Mouse (Mus musculus) MEL (cell line): ENCODE measurements around the gene Oas3. TPM values are rescaled to one million over a fixed set of nuclear protein-coding genes. Genes with fewer than 3 reads are reported as not detected.

ENCODE experiments used
- DNase-seq: peaks from one replicate; pipeline ENCODE4 v3.0.0; 2011; ENCODE audit warnings: low read depth, low spot score
- H3K27ac ChIP-seq: 2 replicates; pipeline ENCODE4 v1.5.1; 2012; ENCODE audit warnings: low read depth, mild to moderate bottlenecking, control low read depth, low read length, moderate library complexity; ENCODE audit not compliant: control insufficient read depth
- H3K27me3 ChIP-seq, 2 experiments: fragments of 150-350 bp in 1 of 2; sonication (generic) in 1 of 2; 2 replicates each; pipeline ENCODE4 v1.6.1; 2012; ENCODE audit warnings: low read length in 2 of 2, mild to moderate bottlenecking in 2 of 2, improper control_type of control experiment in 1 of 2, moderate library complexity in 1 of 2; ENCODE audit not compliant: insufficient read depth in 2 of 2, control insufficient read depth in 1 of 2
- H3K36me3 ChIP-seq, 2 experiments: 2 replicates each; pipeline ENCODE4 v1.6.1; 2012 to 2014; ENCODE audit warnings: low read length in 2 of 2, improper control_type of control experiment in 1 of 2, inconsistent platforms in 1 of 2, mild to moderate bottlenecking in 1 of 2; ENCODE audit not compliant: insufficient read depth in 2 of 2, control insufficient read depth in 1 of 2
- H3K4me1 ChIP-seq, 2 experiments: fragments of 150-350 bp in 1 of 2; sonication (generic) in 1 of 2; 2 replicates each; pipeline ENCODE4 v1.6.1; 2012; ENCODE audit warnings: low read length in 2 of 2, improper control_type of control experiment in 1 of 2, mild to moderate bottlenecking in 1 of 2; ENCODE audit not compliant: insufficient read depth in 2 of 2, control insufficient read depth in 1 of 2
- H3K4me3 ChIP-seq, 2 experiments: fragments of 150-350 bp in 1 of 2; sonication (generic) in 1 of 2; 2 replicates each; pipeline ENCODE4 v1.5.1; 2012; ENCODE audit warnings: low read depth in 2 of 2, low read length in 2 of 2, mild to moderate bottlenecking in 2 of 2, moderate library complexity in 2 of 2, control low read depth in 1 of 2, improper control_type of control experiment in 1 of 2; ENCODE audit not compliant: control insufficient read depth in 1 of 2, insufficient read depth in 1 of 2
- H3K79me2 ChIP-seq: 2 replicates; pipeline ENCODE4 v1.6.1; 2012; ENCODE audit warnings: mild to moderate bottlenecking, low read length, moderate library complexity; ENCODE audit not compliant: control insufficient read depth, poor library complexity, insufficient read depth
- H3K9ac ChIP-seq: 2 replicates; pipeline ENCODE4 v1.6.1; 2012; ENCODE audit warnings: low read depth, mild to moderate bottlenecking, control low read depth, low read length, moderate library complexity; ENCODE audit not compliant: control insufficient read depth, poor library complexity, severe bottlenecking
- H3K9me3 ChIP-seq: fragments of 150-350 bp; sonication (generic); replicated peaks from 2 replicates; pipeline ENCODE4 v1.6.1; 2012; ENCODE audit warnings: mild to moderate bottlenecking, low read length, improper control_type of control experiment, moderate library complexity; ENCODE audit not compliant: insufficient read depth
- EP300 ChIP-seq, 2 experiments: IDR thresholded peaks; 2 replicates each; pipeline ENCODE4 v1.6.1; 2011; ENCODE audit warnings: improper control_type of control experiment in 2 of 2, low read length in 2 of 2, low read depth in 1 of 2, mild to moderate bottlenecking in 1 of 2
- ETS1 ChIP-seq: IDR thresholded peaks from 2 replicates; pipeline ENCODE4 v1.6.1; 2012; ENCODE audit warnings: low read depth, mild to moderate bottlenecking, inconsistent platforms, low read length, improper control_type of control experiment, moderate library complexity
- GABPA ChIP-seq: IDR thresholded peaks from 2 replicates; pipeline ENCODE4 v1.6.1; 2012; ENCODE audit warnings: low read depth, mild to moderate bottlenecking, inconsistent platforms, low read length, improper control_type of control experiment, moderate library complexity
- HCFC1 ChIP-seq: IDR thresholded peaks from 2 replicates; pipeline ENCODE4 v1.6.1; 2012; ENCODE audit warnings: low read depth, mild to moderate bottlenecking, inconsistent platforms, low read length, improper control_type of control experiment, moderate library complexity
- JUND ChIP-seq: IDR thresholded peaks from 2 replicates; pipeline ENCODE4 v1.6.1; 2011; ENCODE audit warnings: low read depth, mild to moderate bottlenecking, improper control_type of control experiment, low read length
- KAT2A ChIP-seq: conservative IDR thresholded peaks from 2 replicates; pipeline ENCODE4 v1.6.1; 2012; ENCODE audit warnings: low read depth, low read length, improper control_type of control experiment, inconsistent platforms
- MAFK ChIP-seq: IDR thresholded peaks from 2 replicates; pipeline ENCODE4 v1.6.1; 2011; ENCODE audit warnings: low read depth, mild to moderate bottlenecking, low read length, improper control_type of control experiment, borderline replicate concordance
- MAX ChIP-seq: IDR thresholded peaks from 2 replicates; pipeline ENCODE4 v1.6.1; 2011; ENCODE audit warnings: low read length, improper control_type of control experiment
- MAZ ChIP-seq: IDR thresholded peaks from 2 replicates; pipeline ENCODE4 v1.6.1; 2012; ENCODE audit warnings: low read depth, mild to moderate bottlenecking, inconsistent platforms, low read length, improper control_type of control experiment
- MXI1 ChIP-seq: IDR thresholded peaks from 2 replicates; pipeline ENCODE4 v1.6.1; 2011; ENCODE audit warnings: mild to moderate bottlenecking, low read depth, low read length, improper control_type of control experiment
- MYB ChIP-seq: IDR thresholded peaks from 2 replicates; pipeline ENCODE4 v1.6.1; 2011; ENCODE audit warnings: mild to moderate bottlenecking, low read depth, low read length, improper control_type of control experiment
- NELFE ChIP-seq: IDR thresholded peaks from 2 replicates; pipeline ENCODE4 v1.6.1; 2011; ENCODE audit warnings: low read depth, low read length, improper control_type of control experiment
- NRF1 ChIP-seq: IDR thresholded peaks from 2 replicates; pipeline ENCODE4 v1.6.1; 2014; ENCODE audit warnings: low read depth, mild to moderate bottlenecking, inconsistent platforms, low read length, improper control_type of control experiment, moderate library complexity; ENCODE audit not compliant: poor library complexity, insufficient read depth, severe bottlenecking
- POLR2A ChIP-seq, 2 experiments: IDR thresholded peaks; 2 replicates each; pipeline ENCODE4 v1.6.1; 2011 to 2012; ENCODE audit warnings: low read length in 2 of 2, mild to moderate bottlenecking in 2 of 2, control low read depth in 1 of 2, improper control_type of control experiment in 1 of 2, low read depth in 1 of 2, moderate library complexity in 1 of 2; ENCODE audit not compliant: control insufficient read depth in 1 of 2, insufficient read depth in 1 of 2, poor library complexity in 1 of 2
- POLR2AphosphoS2 ChIP-seq: IDR thresholded peaks from 2 replicates; pipeline ENCODE4 v1.6.1; 2011; ENCODE audit warnings: low read length, improper control_type of control experiment
- POLR2AphosphoS5 ChIP-seq: IDR thresholded peaks from 2 replicates; pipeline ENCODE4 v1.6.1; 2012; ENCODE audit warnings: low read depth, borderline replicate concordance, mild to moderate bottlenecking, inconsistent platforms, low read length, moderate library complexity, mixed read lengths
- SIN3A ChIP-seq: IDR thresholded peaks from 2 replicates; pipeline ENCODE4 v1.6.1; 2012; ENCODE audit warnings: low read length, improper control_type of control experiment, inconsistent platforms
- SMC3 ChIP-seq: IDR thresholded peaks from 2 replicates; pipeline ENCODE4 v1.6.1; 2011; ENCODE audit warnings: low read depth, low read length, improper control_type of control experiment
- TAL1 ChIP-seq: IDR thresholded peaks from 2 replicates; pipeline ENCODE4 v1.6.1; 2012; ENCODE audit warnings: mild to moderate bottlenecking, inconsistent platforms, low read length, moderate library complexity, mixed read lengths
- UBTF ChIP-seq: IDR thresholded peaks from 2 replicates; pipeline ENCODE4 v1.6.1; 2012; ENCODE audit warnings: low read depth, mild to moderate bottlenecking, inconsistent platforms, low read length, improper control_type of control experiment, moderate library complexity, borderline replicate concordance; ENCODE audit not compliant: insufficient read depth
- USF2 ChIP-seq, 2 experiments: IDR thresholded peaks; 2 replicates each; pipeline ENCODE4 v1.6.1; 2011 to 2012; ENCODE audit warnings: improper control_type of control experiment in 2 of 2, low read length in 2 of 2, borderline replicate concordance in 1 of 2, inconsistent platforms in 1 of 2, low read depth in 1 of 2, mild to moderate bottlenecking in 1 of 2; ENCODE audit not compliant: insufficient read depth in 1 of 2
- ZKSCAN1 ChIP-seq: IDR thresholded peaks from 2 replicates; pipeline ENCODE4 v1.6.1; 2012; ENCODE audit warnings: low read depth, mild to moderate bottlenecking, inconsistent platforms, low read length, improper control_type of control experiment, moderate library complexity
- polyA plus RNA-seq, 2 experiments: library from polyadenylated mRNA; stranded (reverse) in 1 of 2; unstranded in 1 of 2; fragments of >175 nt in 1 of 2; fragments of >200 nt in 1 of 2; gene quantifications; 2 replicates each; pipeline versions ENCODE4 v1.2.1 to v1.2.4; 2012; ENCODE audit warnings: low replicate concordance in 2 of 2, low read depth in 1 of 2; ENCODE audit not compliant: insufficient read length in 2 of 2, insufficient read depth in 1 of 2, missing spikeins in 1 of 2
- total RNA-seq: library from RNA; depleted of rRNA; stranded (reverse); fragments of 300-350 nt; gene quantifications from 2 replicates; pipeline ENCODE4 v1.2.3, GENCODE M21; 2012

Gene Oas3
- total and polyA plus RNA-seq, 3 experiments = 1.9 to 4.0 TPM; not detected in 1

- Histone ChIP-seq H3K36me3 (no peaks in the 10 kb centered on the region), H3K4me1 (no peaks in the 10 kb centered on the region), H3K27ac (no peak overlapping the region), H3K4me3 (no peak overlapping the region), H3K27me3 (no peaks in the 10 kb centered on the region), H3K79me2 (no peaks in the 10 kb centered on the region), H3K9ac (no peak overlapping the region), H3K9me3 (no peaks in the 10 kb centered on the region)
- DNase-seq = no peak
- TF ChIP-seq SIN3A (no peak), SMC3 (no peak), MYB (no peak), MAZ (no peak), NELFE (no peak), JUND (no peak), TAL1 (no peak), POLR2AphosphoS5 (no peak), KAT2A (no peak), NRF1 (no peak), MAFK (no peak), EP300 (IDR thresholded peaks at IDR 0.05; ENCODE audit: low read depth in 1 of 2, low read length in 2 of 2) (no peak), USF2 (IDR thresholded peaks at IDR 0.05; ENCODE audit: borderline replicate concordance in 1 of 2, insufficient read depth in 1 of 2, low read depth in 1 of 2, low read length in 2 of 2) (no peak), HCFC1 (no peak), UBTF (no peak)
These were observed 64.7 kb downstream of the Oas3 start for GRCm38 (mm10) chr5:120712721-120713120.

- Histone ChIP-seq H3K4me1 (no peaks in the 10 kb centered on the region), H3K27ac (no peak within 1 kb of the TSS), H3K9me3 (no peaks in the 10 kb centered on the region), H3K79me2 (no peaks in the 10 kb centered on the region), H3K4me3 (no peak within 1 kb of the TSS), H3K9ac (no peak within 1 kb of the TSS), H3K36me3 (no peaks in the 10 kb centered on the region), H3K27me3 (no peaks in the 10 kb centered on the region)
- TF ChIP-seq EP300 (IDR thresholded peaks at IDR 0.05; ENCODE audit: low read depth in 1 of 2, low read length in 2 of 2) (no peak), ZKSCAN1 (no peak), POLR2A (IDR thresholded peaks at IDR 0.05; ENCODE audit: control insufficient read depth in 1 of 2, insufficient read depth in 1 of 2, low read depth in 1 of 2, low read length in 2 of 2, poor library complexity in 1 of 2) (no peak), ETS1 (no peak), USF2 (IDR thresholded peaks at IDR 0.05; ENCODE audit: borderline replicate concordance in 1 of 2, insufficient read depth in 1 of 2, low read depth in 1 of 2, low read length in 2 of 2) (no peak), UBTF (no peak), NELFE (no peak), POLR2AphosphoS2 (no peak), HCFC1 (no peak), MXI1 (no peak), MAX (no peak), GABPA (no peak)
- no peak for DNase-seq
These were observed 65.6 kb downstream of the Oas3 start, which contains the start of gene Dtx1 for GRCm38 (mm10) chr5:120711827-120712226. Gene Dtx1 (minus strand): TSS chr5:120711927.
